Mouse (Mus musculus) heart, embryonic 13.5 days (tissue): ENCODE data around the gene Ina. TPM values are rescaled to one million over a fixed set of nuclear protein-coding genes. Genes with fewer than 3 reads are reported as not detected.
A peak's percentile ranks its signal among the peaks of the same experiment; 100 is the strongest.
"Not testable (repeated sequence)": the region's sequence is repeated elsewhere in the genome, so short reads cannot be mapped to it uniquely, and the experiment has no call there.

ENCODE experiments used
- ATAC-seq: fragments of 200-750 bp; cut with Nextera tagmentation; 2 replicates; pipeline ENCODE4 v1.8.0; 2017; ENCODE audit warnings: moderate TSS enrichment; ENCODE audit not compliant: insufficient number of reproducible peaks, low FRiP score, low TSS enrichment; ENCODE audit errors: extremely low read depth
- H3K27ac ChIP-seq: fragments of 300-500 bp; sonication (generic); replicated peaks from 2 replicates; pipeline ENCODE4 v1.5.1; 2015; ENCODE audit warnings: moderate library complexity, mild to moderate bottlenecking, inconsistent platforms
- H3K27me3 ChIP-seq: fragments of 300-500 bp; sonication (generic); replicated peaks from 2 replicates; pipeline ENCODE4 v1.6.1; 2015; ENCODE audit warnings: mild to moderate bottlenecking, inconsistent platforms
- H3K36me3 ChIP-seq: fragments of 300-500 bp; sonication (generic); 2 replicates; pipeline ENCODE4 v1.6.1; 2015; ENCODE audit warnings: mild to moderate bottlenecking, inconsistent platforms
- H3K4me1 ChIP-seq: fragments of 300-500 bp; sonication (generic); 2 replicates; pipeline ENCODE4 v1.6.1; 2015; ENCODE audit warnings: inconsistent platforms
- H3K4me2 ChIP-seq: fragments of 300-500 bp; sonication (generic); 2 replicates; pipeline ENCODE4 v1.6.1; 2015; ENCODE audit warnings: inconsistent platforms, mild to moderate bottlenecking, moderate library complexity
- H3K4me3 ChIP-seq: fragments of 300-500 bp; sonication (generic); 2 replicates; pipeline ENCODE4 v1.5.1; 2015; ENCODE audit warnings: moderate library complexity, mild to moderate bottlenecking, inconsistent platforms
- H3K9ac ChIP-seq: fragments of 300-500 bp; sonication (generic); 2 replicates; pipeline ENCODE4 v1.6.1; 2015; ENCODE audit warnings: inconsistent platforms, mild to moderate bottlenecking, moderate library complexity
- H3K9me3 ChIP-seq: fragments of 300-500 bp; sonication (generic); 2 replicates; pipeline ENCODE4 v1.6.1; 2016; ENCODE audit warnings: inconsistent platforms
- WGBS: fragments of 180-500 bp; shearing (Covaris S2); methylation state at CpG from one replicate; pipeline ENCODE4 v1.1.7; 2015; ENCODE audit warnings: mixed read lengths; 5-methylcytosine and 5-hydroxymethylcytosine counted together
- polyA plus RNA-seq: library from polyadenylated mRNA; unstranded; fragments of >200 nt; fragmentation: Nextera tagmentation; extraction: Ambion mirVana; gene quantifications from 2 replicates; pipeline ENCODE4 v1.2.1, GENCODE M21; 2015

Gene Ina
- polyA plus RNA-seq, 1 experiment from 2014 or later = 0.52 TPM

DNA sequence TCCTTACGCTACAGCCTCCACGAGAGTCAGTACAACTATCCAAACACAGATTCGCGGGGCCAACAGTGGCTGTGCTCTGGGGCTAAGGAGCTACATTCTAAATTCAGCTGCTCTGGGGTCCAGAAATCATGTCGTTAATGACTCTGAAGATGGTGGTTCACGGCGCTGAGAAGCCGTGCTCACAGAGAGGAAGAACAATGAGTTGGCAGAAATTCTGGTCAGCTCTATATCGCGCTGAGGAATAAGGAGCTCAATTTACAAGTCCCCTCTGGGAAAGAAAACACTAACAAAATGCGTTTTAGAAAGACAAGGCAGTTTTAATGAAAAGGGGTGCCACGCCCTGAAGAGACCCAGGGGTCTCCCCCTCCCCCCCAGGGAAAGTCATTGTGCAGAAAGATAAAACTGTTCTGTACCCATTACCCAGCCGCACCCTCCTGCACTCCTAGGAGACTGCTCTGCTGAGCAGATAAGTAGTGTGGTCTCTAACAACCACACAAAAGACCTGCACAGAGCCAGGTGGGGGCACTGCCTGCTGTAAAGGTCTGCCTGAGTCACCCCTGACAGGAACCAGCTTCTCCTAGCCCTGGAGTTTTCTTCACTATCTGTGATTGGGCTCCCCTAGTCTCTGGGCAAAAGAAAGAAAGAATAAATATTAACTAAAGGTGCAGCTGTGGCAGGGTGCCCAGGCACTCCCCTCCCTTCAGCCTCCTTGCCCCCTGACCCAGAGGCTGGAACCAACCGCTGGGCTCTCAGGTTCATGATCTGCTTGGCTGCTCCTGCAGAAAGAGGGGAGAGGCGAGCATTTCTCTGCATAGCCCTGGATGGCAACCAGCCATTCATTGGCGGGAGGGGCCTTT, 26.0 kb upstream of the Ina start:
- Histone ChIP-seq H3K36me3 (no peaks in the 10 kb centered on the region), H3K27ac (peak overlapping the region; percentile 13; the same call in 1 of the 2 replicates), H3K27me3 (no peaks in the 10 kb centered on the region), H3K4me3 (no peak overlapping the region; the same call in 1 of the 2 replicates), H3K9me3 (no peaks in the 10 kb centered on the region), H3K4me2 (peak overlapping the region; percentile 32), H3K4me1 (peaks cover 38% of the 10 kb centered on the region), H3K9ac (peak overlapping the region; percentile 20; the same call in 1 of the 2 replicates)
- WGBS = 66% methylated on average over 16 of the region's 16 CpGs
- ATAC-seq = peak; percentile 39; the same call in 1 of the 2 replicates

DNA sequence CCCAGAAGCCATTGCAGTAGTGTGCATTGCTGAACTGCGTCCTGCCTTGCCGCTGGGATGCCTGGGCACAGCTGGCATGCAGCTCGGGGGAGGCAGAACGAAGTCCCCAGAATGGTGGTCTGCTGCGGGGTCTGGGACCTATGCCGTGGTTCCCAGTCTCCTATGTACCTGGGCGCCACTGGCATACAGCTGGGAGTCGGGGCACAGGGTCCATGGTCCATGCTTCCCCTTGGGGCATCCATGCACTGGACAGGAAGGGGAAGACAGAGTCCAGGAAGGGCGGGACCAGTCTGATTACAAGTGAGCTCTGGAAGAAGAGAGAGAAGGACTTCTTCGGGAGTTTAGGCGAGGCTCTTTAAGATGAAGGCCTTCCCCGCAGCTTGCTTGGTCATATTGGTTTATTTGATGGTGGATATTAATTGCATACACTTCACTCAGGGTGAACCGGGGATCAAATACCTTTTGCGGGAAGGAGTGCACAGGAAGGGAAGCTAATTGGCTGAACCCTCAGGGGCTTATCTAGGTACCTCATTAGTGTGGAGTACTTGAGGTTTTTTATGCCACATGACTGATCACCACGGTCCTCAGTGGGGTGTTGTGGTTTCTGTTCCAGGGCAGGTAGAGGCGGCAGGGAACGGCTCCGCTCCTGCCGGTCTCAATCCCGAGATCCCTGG, 24.9 kb upstream of the Ina start:
- Histone ChIP-seq H3K27ac (no peak overlapping the region), H3K4me2 (no peak overlapping the region), H3K4me1 (peaks cover 31% of the 10 kb centered on the region), H3K4me3 (no peak overlapping the region), H3K27me3 (no peaks in the 10 kb centered on the region), H3K9ac (no peak overlapping the region), H3K36me3 (no peaks in the 10 kb centered on the region), H3K9me3 (no peaks in the 10 kb centered on the region)
- ATAC-seq = no peak
- WGBS = 71% methylated on average over 20 of the region's 20 CpGs

DNA sequence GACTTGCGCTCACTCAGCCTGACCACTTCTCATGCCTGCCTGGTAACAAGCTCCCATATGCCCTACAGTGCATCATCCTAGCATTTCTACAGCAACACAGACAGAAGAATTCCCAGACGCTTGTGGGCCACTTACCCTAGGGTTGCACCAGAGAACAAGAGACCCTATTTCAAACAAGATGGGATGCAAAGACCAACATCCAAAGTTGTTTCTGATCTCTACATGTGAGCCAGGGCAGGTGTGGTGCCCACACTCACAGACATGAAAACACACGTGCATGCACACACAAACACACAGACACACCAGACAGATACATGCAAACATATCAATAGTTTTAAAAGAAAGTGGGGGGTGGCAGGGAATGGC, 24.4 kb upstream of the Ina start:
- Histone ChIP-seq H3K27ac (no peak overlapping the region), H3K27me3 (no peaks in the 10 kb centered on the region), H3K9ac (no peak overlapping the region), H3K4me1 (peaks cover 31% of the 10 kb centered on the region), H3K9me3 (no peaks in the 10 kb centered on the region), H3K4me2 (no peak overlapping the region), H3K4me3 (no peak overlapping the region), H3K36me3 (no peaks in the 10 kb centered on the region)
- 82% methylated on average over 3 of the region's 3 CpGs for WGBS
- no peak for ATAC-seq

DNA sequence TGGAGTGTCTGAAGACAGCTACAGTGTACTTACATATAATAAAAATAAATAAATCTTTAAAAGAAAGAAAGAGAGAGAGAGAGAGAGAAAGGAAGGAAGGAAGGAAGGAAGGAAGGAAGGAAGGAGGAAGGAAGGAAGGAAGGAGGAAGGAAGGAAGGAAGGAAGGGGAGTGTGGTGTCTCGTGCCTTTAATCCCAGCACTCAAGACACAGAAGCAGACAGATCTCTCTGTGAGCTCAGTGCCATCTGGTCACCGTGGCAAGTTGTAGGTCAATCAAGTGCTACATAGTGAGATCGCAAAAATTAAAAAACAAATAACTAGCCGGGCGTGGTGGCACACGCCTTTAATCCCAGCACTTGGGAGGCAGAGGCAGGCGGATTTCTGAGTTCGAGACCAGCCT, 23.9 kb upstream of the Ina start:
- WGBS = 82% methylated on average over 8 of the region's 8 CpGs
- not testable (repeated sequence) for ATAC-seq, H3K36me3 ChIP-seq, H3K4me2 ChIP-seq, H3K9me3 ChIP-seq, H3K9ac ChIP-seq, H3K4me3 ChIP-seq, H3K27ac ChIP-seq, H3K27me3 ChIP-seq
- peaks cover 31% of the 10 kb centered on the region for H3K4me1 ChIP-seq

DNA sequence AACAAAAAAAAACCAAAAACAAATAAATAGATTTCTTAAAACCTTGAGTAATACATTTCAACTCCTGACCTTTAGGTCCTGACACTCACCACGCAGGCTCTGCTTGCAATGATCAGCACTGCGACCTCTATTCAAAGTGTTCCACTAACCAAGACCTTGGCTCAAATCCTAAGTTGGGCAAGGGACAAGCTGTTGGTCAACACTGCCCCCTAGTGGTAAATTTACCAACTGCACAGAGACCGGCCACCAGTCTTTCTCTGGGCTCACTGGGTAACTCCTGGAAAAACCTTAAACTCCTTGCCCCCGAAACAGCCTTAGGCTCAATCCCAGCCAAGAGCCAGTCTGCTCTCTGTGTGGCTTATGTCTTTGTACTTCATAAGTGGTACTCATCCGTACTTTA, 23.4 kb upstream of the Ina start:
- no peak overlapping the region for H3K9ac ChIP-seq
- no peak overlapping the region for H3K4me2 ChIP-seq
- no peaks in the 10 kb centered on the region for H3K36me3 ChIP-seq
- no peaks in the 10 kb centered on the region for H3K27me3 ChIP-seq
- H3K27ac ChIP-seq = no peak overlapping the region
- H3K4me1 ChIP-seq = peaks cover 31% of the 10 kb centered on the region
- H3K9me3 ChIP-seq = no peaks in the 10 kb centered on the region
- H3K4me3 ChIP-seq = no peak overlapping the region
- ATAC-seq = no peak
- 8% methylated on average over 5 of the region's 5 CpGs for WGBS

DNA sequence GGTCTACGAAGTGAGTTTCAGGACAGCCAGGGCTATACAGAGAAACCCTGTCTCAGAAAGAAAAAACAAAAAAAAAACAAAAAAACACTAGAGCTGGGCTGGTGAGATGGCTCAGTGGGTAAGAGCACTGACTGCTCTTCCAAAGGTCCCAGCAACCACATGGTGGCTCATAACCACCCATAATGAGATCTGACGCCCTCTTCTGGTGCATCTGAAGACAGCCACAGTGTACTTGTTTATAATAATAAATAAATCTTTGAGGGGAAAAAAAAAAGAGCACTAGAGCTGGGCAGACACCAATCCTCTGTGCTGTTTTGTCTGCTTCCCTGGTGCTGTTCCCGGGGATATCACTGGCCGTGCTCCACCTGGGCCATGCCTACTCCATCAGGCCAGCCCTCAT, 22.2 kb upstream of the Ina start:
- H3K36me3 ChIP-seq, H3K27me3 ChIP-seq, ATAC-seq, H3K4me2 ChIP-seq, H3K9me3 ChIP-seq, H3K27ac ChIP-seq, H3K9ac ChIP-seq, H3K4me3 ChIP-seq: not testable (repeated sequence)
- H3K4me1 ChIP-seq = peaks cover 27% of the 10 kb centered on the region
- WGBS = 61% methylated on average over 4 of the region's 4 CpGs

DNA sequence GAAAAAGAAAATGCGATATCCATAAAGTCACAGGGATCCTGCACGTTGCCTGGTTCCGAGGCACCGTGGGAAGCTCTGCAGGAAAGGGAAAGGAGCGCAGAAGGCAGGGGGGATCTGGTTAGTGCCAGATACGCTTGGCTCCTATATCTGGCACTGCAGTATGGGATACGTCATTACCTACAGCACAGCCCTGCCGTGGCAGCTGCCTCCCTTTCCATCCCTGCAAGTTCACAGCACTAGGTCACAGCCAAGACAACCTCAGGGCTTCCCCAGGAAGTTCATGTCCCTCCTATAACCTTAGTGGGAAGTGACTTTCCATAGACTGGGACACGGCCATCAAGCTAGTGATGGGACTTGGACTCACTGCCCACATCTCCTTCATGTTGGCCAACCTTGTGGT, 18.4 kb upstream of the Ina start:
- Histone ChIP-seq H3K4me1 (no peaks in the 10 kb centered on the region), H3K9ac (no peak overlapping the region), H3K27ac (no peak overlapping the region), H3K36me3 (no peaks in the 10 kb centered on the region), H3K9me3 (no peaks in the 10 kb centered on the region), H3K4me2 (no peak overlapping the region), H3K4me3 (no peak overlapping the region), H3K27me3 (no peaks in the 10 kb centered on the region)
- WGBS = 64% methylated on average over 9 of the region's 9 CpGs
- ATAC-seq = no peak

DNA sequence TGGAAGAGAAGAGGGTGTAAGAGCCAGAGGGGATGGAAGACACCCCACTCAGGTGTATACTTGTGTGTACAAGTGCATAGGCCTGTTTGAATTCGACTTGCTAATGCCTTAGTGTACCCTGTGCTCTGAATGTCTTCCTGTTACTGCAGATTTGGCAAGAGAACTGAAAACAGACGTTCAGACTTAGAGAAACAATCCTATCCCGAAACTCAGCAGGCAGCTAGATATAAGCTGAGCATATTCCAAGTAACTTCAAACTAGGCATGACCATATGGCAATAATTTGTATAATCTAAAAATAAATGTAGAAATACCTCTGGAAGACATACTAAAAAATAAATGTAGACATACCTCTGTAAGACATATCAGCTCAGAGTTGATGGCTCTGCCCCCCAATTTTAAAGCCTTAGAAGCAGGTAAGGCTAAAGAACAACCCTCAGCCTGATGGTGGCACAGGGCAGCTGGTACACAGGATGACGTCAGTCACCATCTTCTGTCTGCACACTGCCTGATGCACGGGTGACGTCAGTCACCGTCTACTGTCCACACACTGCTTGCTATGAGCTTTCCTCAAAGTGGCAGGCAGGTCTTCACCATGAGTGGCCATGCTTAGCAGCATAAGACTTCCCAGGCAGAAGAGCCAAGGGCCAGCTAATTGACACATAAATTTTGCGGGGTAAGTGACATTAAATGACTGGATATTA, 16.2 kb upstream of the Ina start:
- Histone ChIP-seq H3K4me1 (no peaks in the 10 kb centered on the region), H3K27ac (no peak overlapping the region), H3K4me3 (no peak overlapping the region), H3K9me3 (no peaks in the 10 kb centered on the region), H3K9ac (no peak overlapping the region), H3K4me2 (no peak overlapping the region), H3K27me3 (no peaks in the 10 kb centered on the region), H3K36me3 (no peaks in the 10 kb centered on the region)
- WGBS = 67% methylated on average over 8 of the region's 8 CpGs
- ATAC-seq = no peak

DNA sequence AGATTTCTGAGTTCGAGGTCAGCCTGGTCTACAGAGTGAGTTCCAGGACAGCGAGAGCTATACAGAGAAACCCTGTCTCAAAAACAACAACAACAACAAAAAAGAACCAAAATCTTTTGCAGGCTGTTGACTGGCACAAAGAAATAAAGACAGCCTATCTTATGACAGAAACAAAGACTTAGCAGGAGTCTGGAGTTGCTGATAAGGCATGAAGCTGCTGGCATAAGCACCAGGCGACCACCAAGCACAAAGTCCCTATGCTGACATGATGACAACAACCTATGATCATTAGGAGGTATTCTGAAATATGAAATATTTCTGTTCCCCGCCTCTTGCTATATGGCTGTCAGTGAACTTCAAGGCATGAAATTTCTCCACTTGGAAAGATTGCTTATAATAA, 15.5 kb upstream of the Ina start:
- no peak overlapping the region for H3K27ac ChIP-seq
- no peaks in the 10 kb centered on the region for H3K9me3 ChIP-seq
- no peaks in the 10 kb centered on the region for H3K4me1 ChIP-seq
- H3K4me3 ChIP-seq = no peak overlapping the region
- 66% methylated on average over 4 of the region's 4 CpGs for WGBS
- ATAC-seq = no peak
- no peak overlapping the region for H3K4me2 ChIP-seq
- H3K36me3 ChIP-seq = no peaks in the 10 kb centered on the region
- H3K9ac ChIP-seq = no peak overlapping the region
- no peaks in the 10 kb centered on the region for H3K27me3 ChIP-seq

DNA sequence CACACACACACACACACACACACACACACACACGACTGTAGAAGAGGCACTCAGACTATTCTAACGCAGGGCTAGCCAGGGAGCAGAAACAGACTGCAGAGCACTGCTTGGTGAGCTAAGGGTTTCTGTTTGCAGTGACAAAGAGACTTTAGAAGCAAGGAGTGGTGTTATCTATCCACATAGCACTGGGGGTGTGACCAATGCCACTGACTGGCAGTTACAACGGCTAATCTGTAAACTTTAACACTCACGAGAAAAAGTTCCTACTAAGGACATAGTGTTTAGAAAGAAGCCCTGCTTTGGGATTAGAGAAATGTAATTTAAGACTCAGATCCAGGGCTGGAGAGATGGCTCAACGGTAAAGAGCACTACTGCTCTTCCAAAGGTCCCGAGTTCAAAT, 14.7 kb upstream of the Ina start:
- H3K9me3 ChIP-seq = no peaks in the 10 kb centered on the region
- H3K4me2 ChIP-seq = no peak overlapping the region
- no peak overlapping the region for H3K9ac ChIP-seq
- no peaks in the 10 kb centered on the region for H3K4me1 ChIP-seq
- ATAC-seq = no peak
- no peak overlapping the region for H3K4me3 ChIP-seq
- no peaks in the 10 kb centered on the region for H3K36me3 ChIP-seq
- H3K27me3 ChIP-seq = no peaks in the 10 kb centered on the region
- H3K27ac ChIP-seq = no peak overlapping the region
- 60% methylated on average over 6 of the region's 6 CpGs for WGBS

DNA sequence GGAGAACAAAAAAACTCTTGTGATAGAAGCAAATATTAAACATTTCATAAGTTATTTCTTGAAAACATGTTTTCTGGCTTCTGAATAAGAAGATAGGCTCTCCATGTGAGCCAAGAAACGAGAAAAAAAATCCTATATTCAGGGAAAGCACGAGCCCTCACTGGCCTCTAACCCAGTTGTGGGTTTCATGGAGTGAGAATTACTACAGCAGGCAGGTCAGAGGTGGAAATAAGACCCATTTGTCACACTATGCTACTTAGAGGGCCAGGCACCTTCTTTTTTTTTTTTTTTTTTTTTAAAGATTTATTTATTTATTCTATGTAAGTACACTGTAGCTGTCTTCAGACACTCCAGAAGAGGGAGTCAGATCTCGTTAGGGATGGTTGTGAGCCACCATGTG, 14.1 kb upstream of the Ina start:
- H3K27me3 ChIP-seq, H3K4me1 ChIP-seq, H3K27ac ChIP-seq, H3K36me3 ChIP-seq, H3K4me3 ChIP-seq, H3K9ac ChIP-seq, H3K4me2 ChIP-seq, ATAC-seq, H3K9me3 ChIP-seq: not testable (repeated sequence)
- WGBS = 69% methylated on average over 3 of the region's 3 CpGs
